Mouse (Mus musculus) gastrocnemius, adult 18-20 months (tissue): ENCODE measurements around the gene Ccdc13. TPM values are rescaled to one million over a fixed set of nuclear protein-coding genes. Genes with fewer than 3 reads are reported as not detected.

Experiments used
- DNase-seq: peaks from one replicate; pipeline ENCODE4 v3.0.0; 2021; ENCODE audit warnings: low spot score
- total RNA-seq, 2 experiments: library from RNA; stranded (reverse); gene quantifications; 2 replicates each; pipeline ENCODE4 v1.2.3; 2021

Gene Ccdc13
- total RNA-seq, 2 experiments from 2014 or later = 0.17 TPM; not detected in 1

- DNase-seq = no peak
Measured at GRCm38 (mm10) chr9:121847138-121847537, 7.9 kb upstream of the Ccdc13 start.

GRCm38 (mm10) chr9:121846526-121847118, 7.4 kb upstream of the Ccdc13 start:
- no peak for DNase-seq

GRCm38 (mm10) chr9:121842914-121843313, 3.7 kb upstream of the Ccdc13 start:
- no peak for DNase-seq

GRCm38 (mm10) chr9:121839622-121839965, 333 bp upstream of the Ccdc13 start:
- no peak for DNase-seq

GRCm38 (mm10) chr9:121838008-121838407, 1.3 kb downstream of the Ccdc13 start:
- DNase-seq = no peak

GRCm38 (mm10) chr9:121833825-121834224, 5.4 kb downstream of the Ccdc13 start:
- no peak for DNase-seq

GRCm38 (mm10) chr9:121830956-121831293, 8.3 kb downstream of the Ccdc13 start:
- peak; percentile 82 for DNase-seq

- DNase-seq = peak; percentile 59
Measured at GRCm38 (mm10) chr9:121830243-121830955, 8.9 kb downstream of the Ccdc13 start.

GRCm38 (mm10) chr9:121829270-121829992, 9.8 kb downstream of the Ccdc13 start:
- DNase-seq = no peak

- no peak for DNase-seq
Measured at GRCm38 (mm10) chr9:121828314-121828713, 10.9 kb downstream of the Ccdc13 start.

- DNase-seq = no peak
Measured at GRCm38 (mm10) chr9:121826356-121826755, 12.9 kb downstream of the Ccdc13 start.

- no peak for DNase-seq
Measured at GRCm38 (mm10) chr9:121823991-121824390, 15.3 kb downstream of the Ccdc13 start.

- DNase-seq = peak; percentile 49
Measured at GRCm38 (mm10) chr9:121823051-121823450, 16.2 kb downstream of the Ccdc13 start.

- DNase-seq = no peak
Measured at GRCm38 (mm10) chr9:121822585-121822991, 16.7 kb downstream of the Ccdc13 start.

- DNase-seq = no peak
Measured at GRCm38 (mm10) chr9:121820765-121821164, 18.5 kb downstream of the Ccdc13 start.

- no peak for DNase-seq
Measured at GRCm38 (mm10) chr9:121819771-121820471, 19.3 kb downstream of the Ccdc13 start.

GRCm38 (mm10) chr9:121819073-121819770, 20.0 kb downstream of the Ccdc13 start:
- peak; percentile 53 for DNase-seq

GRCm38 (mm10) chr9:121815183-121815582, 24.1 kb downstream of the Ccdc13 start:
- DNase-seq = no peak

GRCm38 (mm10) chr9:121810081-121810821, 29.0 kb downstream of the Ccdc13 start:
- DNase-seq = no peak

- DNase-seq = no peak
Measured at GRCm38 (mm10) chr9:121808511-121808910, 30.8 kb downstream of the Ccdc13 start.

GRCm38 (mm10) chr9:121807947-121808346, 31.3 kb downstream of the Ccdc13 start:
- DNase-seq = no peak
